In the genomic region with DNA sequence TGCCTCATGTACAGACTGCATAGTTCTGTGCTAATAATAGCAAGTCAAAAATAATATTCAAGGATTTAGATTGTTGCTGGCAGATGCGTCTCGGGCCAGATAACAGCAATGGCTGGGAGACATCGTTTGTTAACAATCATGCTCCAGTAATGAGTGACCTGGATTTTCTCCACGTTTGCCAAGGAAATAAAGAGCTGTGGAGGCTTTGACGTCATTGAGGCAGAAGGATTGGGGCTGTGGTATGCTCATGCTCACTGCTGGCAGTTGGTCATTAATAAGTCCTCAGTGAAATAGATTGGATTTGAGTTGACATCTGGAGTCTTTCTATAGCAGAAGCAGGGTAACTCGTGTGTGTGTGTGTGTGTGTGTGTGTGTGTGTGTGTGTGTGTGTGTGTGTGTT, we compare ENCODE assay signal across 17 mouse cellular contexts.
DNase-seq lines count a peak whose midpoint lies in the region; ATAC-seq and TF ChIP-seq lines count a peak whose summit lies in the region.
"Had no signal": no experiment of that assay in that cellular context is flagged by ENCODE, and none has a peak within 500 bp of the region (broad histone marks: within the 10 kb centered on the region; RNA-seq: fewer than 3 reads in every experiment).

No protein-coding gene starts in this region.

- no peak for TF ChIP-seq CTCF in heart, adult 2 months (IDR thresholded peaks at IDR 0.05)
- TF ChIP-seq CTCF in lung, embryonic 14.5 days (IDR thresholded peaks at IDR 0.05; ENCODE audit: low read depth): no peak

- no peak overlapping the region for H3K4me2 ChIP-seq in lung, embryonic 14.5 days
- H3K4me2 ChIP-seq: forebrain, embryonic 15.5 days; hindbrain, embryonic 14.5 days; liver, embryonic 13.5 days had no signal

- intact Hi-C loops in heart, adult 2 months (cut with DNase I): no loop called here

- H3K79me2 ChIP-seq in heart, adult 2 months (replicated peaks; ENCODE audit: control insufficient read depth, insufficient read depth, low read length): no peaks in the 10 kb centered on the region; the same call in 1 of the 2 replicates

- 33% methylated on average over 6 of the region's 6 CpGs for WGBS in heart, adult 2 months
- WGBS in heart, embryonic 10.5 days: 70% methylated on average over 6 of the region's 6 CpGs
- WGBS in lung, embryonic 14.5 days: 28% methylated on average over 6 of the region's 6 CpGs

- H3K27ac ChIP-seq in heart, adult 2 months: peak overlapping the region; percentile 38
- no peak overlapping the region for H3K27ac ChIP-seq in heart, embryonic 10.5 days
- no peak overlapping the region for H3K27ac ChIP-seq in lung, embryonic 14.5 days (ENCODE audit: low read depth)
- H3K27ac ChIP-seq: forebrain, embryonic 15.5 days; hindbrain, embryonic 14.5 days; liver, embryonic 13.5 days had no signal

- TF ChIP-seq EP300 in heart, adult 2 months (IDR thresholded peaks at IDR 0.05; ENCODE audit: insufficient read depth, low read depth, low read length): no peak

- H3K36me3 ChIP-seq in heart, adult 2 months (ENCODE audit: control insufficient read depth, insufficient read depth, low read length): peaks cover 6% of the 10 kb centered on the region; the same call in 1 of the 2 replicates
- H3K36me3 ChIP-seq in heart, embryonic 10.5 days: no peaks in the 10 kb centered on the region
- H3K36me3 ChIP-seq in lung, embryonic 14.5 days (ENCODE audit: insufficient read depth): no peaks in the 10 kb centered on the region
- H3K36me3 ChIP-seq: forebrain, embryonic 15.5 days; liver, embryonic 13.5 days had no signal

- no peaks in the 10 kb centered on the region for H3K27me3 ChIP-seq in heart, adult 2 months (ENCODE audit: control insufficient read depth, insufficient read depth, low read length)
- no peaks in the 10 kb centered on the region for H3K27me3 ChIP-seq in heart, embryonic 10.5 days (ENCODE audit: insufficient read depth, poor library complexity, severe bottlenecking)
- H3K27me3 ChIP-seq in lung, embryonic 14.5 days (ENCODE audit: insufficient read depth, low read length): no peaks in the 10 kb centered on the region
- H3K27me3 ChIP-seq: forebrain, embryonic 15.5 days; liver, embryonic 13.5 days; megakaryocyte, embryonic 14.5 days had no signal

- no peak overlapping the region for H3K4me3 ChIP-seq in heart, adult 2 months
- no peak overlapping the region for H3K4me3 ChIP-seq in heart, embryonic 10.5 days
- no peak overlapping the region for H3K4me3 ChIP-seq in lung, embryonic 14.5 days (ENCODE audit: low read depth, low read length)
- H3K4me3 ChIP-seq: forebrain, embryonic 15.5 days; liver, embryonic 13.5 days; megakaryocyte, embryonic 14.5 days had no signal

- DNase-seq in heart, adult 2 months: no peak
- no peak for DNase-seq in heart, embryonic 10.5 days (ENCODE audit: low spot score)
- DNase-seq in lung, embryonic 14.5 days: peak; percentile 50
- DNase-seq in lung, postnatal 14 days: no peak
- DNase-seq in Muller cell, postnatal 12 days (ENCODE audit: inconsistent ontology term): peak; percentile 93
- DNase-seq in lung, postnatal 10 days: peak; percentile 54
- DNase-seq in spleen, adult 12 weeks (ENCODE audit: low spot score): no peak
- DNase-seq in urinary bladder, postnatal 25 days (ENCODE audit: low spot score): no peak
- DNase-seq: B cell, adult 2 months; cerebellum, adult 11-12 months; heart, adult 11 months; kidney, adult 8-10 months; liver, embryonic 13.5 days; thymus, adult 18-20 months had no signal

- ATAC-seq in lung, embryonic 14.5 days (ENCODE audit: insufficient read depth): peak; percentile 11; the same call in 1 of the 2 replicates
- ATAC-seq: forebrain, embryonic 15.5 days had no signal

- no peaks in the 10 kb centered on the region; the same call in 1 of the 2 replicates for H3K4me1 ChIP-seq in heart, adult 2 months (ENCODE audit: control insufficient read depth, insufficient read depth, low read length)
- H3K4me1 ChIP-seq in heart, embryonic 10.5 days: 0 out of 2 replicates have a peak, but pooled peaks cover 8% of the 10 kb centered on the region
- no peaks in the 10 kb centered on the region for H3K4me1 ChIP-seq in lung, embryonic 14.5 days (ENCODE audit: insufficient read depth)
- H3K4me1 ChIP-seq: forebrain, embryonic 15.5 days; liver, embryonic 13.5 days had no signal

- H3K9me3 ChIP-seq in heart, embryonic 10.5 days: no peaks in the 10 kb centered on the region
- H3K9me3 ChIP-seq in lung, embryonic 14.5 days (ENCODE audit: low read depth, low read length): no peaks in the 10 kb centered on the region
- H3K9me3 ChIP-seq: forebrain, embryonic 15.5 days; liver, embryonic 13.5 days; megakaryocyte, embryonic 14.5 days had no signal

- no peak overlapping the region for H3K9ac ChIP-seq in heart, adult 2 months (ENCODE audit: low read depth, low read length)
- H3K9ac ChIP-seq in lung, embryonic 14.5 days: no peak overlapping the region
- H3K9ac ChIP-seq: forebrain, embryonic 15.5 days; hindbrain, embryonic 14.5 days; liver, embryonic 13.5 days had no signal

- no peak for TF ChIP-seq POLR2A in heart, adult 2 months (IDR thresholded peaks at IDR 0.05; ENCODE audit: insufficient read depth, low read depth, low read length)

Comparison
In these comparisons a context has a peak if more than half of its experiments do, and no peak if none do; other contexts are left out.
1. DNase-seq: peak in lung, embryonic 14.5 days (single experiment), Muller cell, postnatal 12 days (single experiment) and lung, postnatal 10 days (single experiment); none in heart, adult 2 months (0 of 2), heart, embryonic 10.5 days (single experiment), lung, postnatal 14 days (single experiment), spleen, adult 12 weeks (single experiment) and urinary bladder, postnatal 25 days (single experiment).